Mouse (Mus musculus): ENCODE data around the gene Gm13889.

Gene Gm13889

GRCm38 (mm10) chr2:93956908-93957784 is at the start of gene Gm13889:
Gene Gm13889, minus strand, starts transcription at chr2:93957201.
- no peak for DNase-seq (ENCODE audit: low read depth)

GRCm38 (mm10) chr2:94002331-94002730 is 45.3 kb upstream of the Gm13889 start:
- peak; percentile 77 for DNase-seq (ENCODE audit: low read depth)

- DNase-seq (ENCODE audit: low read depth): no peak
Measured at GRCm38 (mm10) chr2:94001918-94002317, 44.9 kb upstream of the Gm13889 start.

GRCm38 (mm10) chr2:94001411-94001810 is 44.4 kb upstream of the Gm13889 start:
- DNase-seq (ENCODE audit: low read depth): no peak

- no peak for DNase-seq (ENCODE audit: low read depth)
Measured at GRCm38 (mm10) chr2:93996254-93996653, 39.3 kb upstream of the Gm13889 start, which contains the start of gene Gm27027. Gene Gm27027, minus strand, starts transcription at chr2:93996354.

GRCm38 (mm10) chr2:93992810-93993209 is 35.8 kb upstream of the Gm13889 start:
- no peak for DNase-seq (ENCODE audit: low read depth)

GRCm38 (mm10) chr2:93992259-93992658 is 35.3 kb upstream of the Gm13889 start:
- no peak for DNase-seq (ENCODE audit: low read depth)

GRCm38 (mm10) chr2:93991336-93991735 is 34.3 kb upstream of the Gm13889 start:
- no peak for DNase-seq (ENCODE audit: low read depth)

GRCm38 (mm10) chr2:93988440-93988839 is 31.4 kb upstream of the Gm13889 start:
- DNase-seq (ENCODE audit: low read depth): no peak

- DNase-seq (ENCODE audit: low read depth): no peak
Measured at GRCm38 (mm10) chr2:93982457-93983235, 25.6 kb upstream of the Gm13889 start.

- DNase-seq (ENCODE audit: low read depth): no peak
Measured at GRCm38 (mm10) chr2:93979249-93980120, 22.5 kb upstream of the Gm13889 start.

- DNase-seq (ENCODE audit: low read depth): peak; percentile 53
Measured at GRCm38 (mm10) chr2:93976436-93977252, 19.6 kb upstream of the Gm13889 start.

GRCm38 (mm10) chr2:93975526-93976435 is 18.8 kb upstream of the Gm13889 start:
- no peak for DNase-seq (ENCODE audit: low read depth)

- DNase-seq (ENCODE audit: low read depth): no peak
Measured at GRCm38 (mm10) chr2:93975041-93975440, 18.0 kb upstream of the Gm13889 start.

GRCm38 (mm10) chr2:93971647-93972046 is 14.6 kb upstream of the Gm13889 start:
- no peak for DNase-seq (ENCODE audit: low read depth)

- no peak for DNase-seq (ENCODE audit: low read depth)
Measured at GRCm38 (mm10) chr2:93964494-93965160, 7.6 kb upstream of the Gm13889 start.

GRCm38 (mm10) chr2:93963802-93964201 is 6.8 kb upstream of the Gm13889 start:
- DNase-seq (ENCODE audit: low read depth): no peak

- no peak for DNase-seq (ENCODE audit: low read depth)
Measured at GRCm38 (mm10) chr2:93961716-93962115, 4.7 kb upstream of the Gm13889 start.

- no peak for DNase-seq (ENCODE audit: low read depth)
Measured at GRCm38 (mm10) chr2:93959346-93959745, 2.3 kb upstream of the Gm13889 start.
